Mouse (Mus musculus) right cerebral cortex, adult 18-20 months (tissue): ENCODE results near the gene Tekt4.

Source experiments
- DNase-seq: peaks from one replicate; pipeline ENCODE4 v3.0.0; 2022; ENCODE audit warnings: mixed read lengths

Tekt4 gene

GRCm38 (mm10) chr17:25480820-25481219 is 26.4 kb downstream of the Tekt4 start:
- DNase-seq = no peak

DNA sequence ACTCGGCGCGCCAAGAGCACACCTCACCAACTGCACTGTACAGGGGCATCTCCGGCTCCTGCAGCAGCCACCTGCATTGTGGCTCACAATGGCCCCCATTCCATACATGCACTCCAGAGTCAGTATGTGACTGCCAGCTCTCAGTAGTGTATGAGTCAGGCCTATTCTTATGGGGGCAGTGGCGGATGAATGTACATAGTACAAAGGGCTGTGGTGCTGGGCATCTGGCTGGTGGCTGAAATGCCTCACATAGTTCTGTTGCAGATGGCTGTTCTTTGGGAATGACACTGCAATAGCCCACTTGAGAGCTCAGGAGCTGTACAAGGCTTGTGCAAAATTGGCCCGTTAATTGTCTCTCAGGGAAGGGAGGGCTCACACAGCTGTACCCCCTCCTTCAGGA is 27.7 kb downstream of the Tekt4 start:
- DNase-seq = no peak

DNA sequence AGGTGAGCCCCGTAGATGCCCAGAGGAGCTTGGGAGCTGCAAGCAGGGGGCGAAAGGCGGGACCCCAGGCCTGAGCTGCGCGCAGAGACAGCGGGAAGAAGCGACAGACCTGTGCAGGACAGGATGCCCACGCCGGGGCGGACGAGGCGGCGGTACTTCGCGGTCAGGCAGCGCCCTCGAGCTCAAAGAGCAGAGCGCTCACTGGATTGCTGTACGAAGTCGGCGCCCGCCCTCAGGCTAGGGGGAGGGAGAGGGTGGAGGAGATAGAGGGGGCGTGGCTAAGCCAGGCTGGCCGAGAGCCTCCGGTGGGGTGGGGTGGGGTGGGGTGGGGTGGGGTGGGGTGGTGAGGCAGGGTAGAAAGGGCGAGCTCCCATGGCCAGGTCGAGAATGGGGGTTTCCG is 42.6 kb downstream of the Tekt4 start, which contains the start of gene Sstr5:
TSS of gene Sstr5 (minus strand) at position 276 of the 400 bp plus-strand sequence.
- DNase-seq = no peak

DNA sequence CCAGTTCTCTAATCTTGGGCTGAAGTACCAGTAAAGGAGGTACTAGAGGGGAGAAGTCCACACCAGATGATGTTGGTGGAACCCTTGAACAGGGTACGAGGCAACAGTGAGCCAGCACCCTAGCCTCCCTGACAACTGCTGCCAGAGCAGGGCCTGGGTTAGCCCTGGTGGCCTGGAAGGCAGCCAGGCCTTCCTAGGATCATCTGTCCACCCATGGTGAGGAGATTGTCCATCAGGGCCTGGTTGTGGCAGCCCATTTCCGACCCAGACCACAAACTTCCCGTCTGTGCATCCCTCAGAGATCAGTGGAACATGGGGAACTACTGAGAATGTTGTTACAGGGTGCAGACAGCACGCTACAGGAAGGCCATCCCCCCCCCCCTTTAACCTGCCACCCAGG is 48.2 kb downstream of the Tekt4 start:
- no peak for DNase-seq

- DNase-seq = peak; percentile 52
These were observed 53.4 kb downstream of the Tekt4 start for GRCm38 (mm10) chr17:25507799-25508198.

- peak; percentile 71 for DNase-seq
These were observed 54.6 kb downstream of the Tekt4 start for GRCm38 (mm10) chr17:25508860-25509577.

DNA sequence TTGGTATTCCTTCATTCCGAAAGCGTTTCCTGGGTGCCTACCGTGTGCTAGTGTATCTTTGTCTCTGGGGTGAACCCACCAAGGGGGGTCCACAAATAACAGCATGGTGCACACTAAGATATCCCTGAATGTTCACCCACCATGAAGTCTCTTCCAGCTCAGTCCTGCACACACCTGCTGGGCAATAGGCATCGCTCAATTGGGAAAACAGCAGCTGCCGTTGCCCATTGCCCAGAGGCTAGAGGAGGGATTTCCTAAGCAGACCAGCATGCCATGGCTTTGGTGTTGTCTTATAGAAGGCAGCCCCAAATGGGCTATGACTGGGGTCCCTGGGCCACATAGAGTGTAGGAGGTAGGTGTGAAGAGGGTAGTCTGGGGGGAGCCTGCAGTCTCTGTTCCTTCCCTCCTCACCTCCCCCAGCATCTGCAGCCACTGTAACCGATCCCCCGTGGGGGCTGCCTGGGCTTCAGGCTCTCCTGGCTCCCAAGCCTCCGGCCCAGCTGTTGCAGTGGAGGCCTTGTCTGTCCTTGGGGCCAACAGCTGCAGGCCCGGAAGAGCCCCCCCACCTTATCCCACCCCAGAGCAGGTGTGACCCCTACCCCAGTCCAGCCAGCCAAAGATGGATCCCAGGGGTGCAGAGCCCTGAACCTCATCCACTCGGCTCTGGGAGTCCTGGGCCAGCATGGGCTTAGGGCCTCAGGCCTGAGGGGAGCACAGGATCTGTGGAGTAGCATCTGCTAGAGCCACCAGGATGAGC is 55.8 kb downstream of the Tekt4 start:
- DNase-seq = no peak

DNA sequence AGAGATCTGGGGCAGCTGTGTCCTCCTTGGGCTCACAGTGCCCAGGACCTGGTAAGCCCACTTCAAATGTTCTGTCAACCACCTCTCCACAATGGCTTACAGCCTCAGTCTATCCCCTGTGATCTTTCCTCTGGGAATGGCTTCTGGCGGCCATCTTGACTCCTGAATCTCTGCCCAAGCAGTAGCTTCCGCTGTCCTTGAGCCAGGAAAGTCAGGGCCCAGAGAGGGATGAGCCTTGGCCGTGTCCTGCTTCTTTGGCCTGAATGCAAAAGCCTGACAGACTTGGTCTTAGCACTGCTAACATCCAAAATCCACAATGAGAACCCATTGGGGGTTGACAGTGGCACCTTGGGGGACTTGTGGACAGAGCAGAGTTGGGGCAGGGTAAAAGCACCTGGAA is 57.5 kb downstream of the Tekt4 start:
- no peak for DNase-seq

DNA sequence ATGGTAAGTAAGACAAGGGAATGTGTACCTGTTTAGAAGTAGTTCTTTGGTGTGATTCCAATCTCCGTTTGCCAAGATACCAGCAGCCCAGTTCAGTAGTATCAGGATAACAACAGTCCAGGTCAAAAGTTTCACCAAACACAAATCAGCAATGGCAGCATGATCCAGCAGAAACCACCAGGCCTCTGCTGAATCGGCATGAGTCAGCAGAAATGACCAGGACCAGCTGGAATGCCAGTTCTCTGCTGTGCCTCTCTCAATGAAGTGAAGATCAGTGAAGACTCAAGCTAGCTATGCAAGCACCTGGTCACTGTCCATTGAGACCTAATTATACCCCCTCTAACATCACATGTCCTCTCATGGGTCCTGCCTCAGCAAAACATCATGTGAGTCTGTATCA is 59.6 kb downstream of the Tekt4 start:
- no peak for DNase-seq

DNA sequence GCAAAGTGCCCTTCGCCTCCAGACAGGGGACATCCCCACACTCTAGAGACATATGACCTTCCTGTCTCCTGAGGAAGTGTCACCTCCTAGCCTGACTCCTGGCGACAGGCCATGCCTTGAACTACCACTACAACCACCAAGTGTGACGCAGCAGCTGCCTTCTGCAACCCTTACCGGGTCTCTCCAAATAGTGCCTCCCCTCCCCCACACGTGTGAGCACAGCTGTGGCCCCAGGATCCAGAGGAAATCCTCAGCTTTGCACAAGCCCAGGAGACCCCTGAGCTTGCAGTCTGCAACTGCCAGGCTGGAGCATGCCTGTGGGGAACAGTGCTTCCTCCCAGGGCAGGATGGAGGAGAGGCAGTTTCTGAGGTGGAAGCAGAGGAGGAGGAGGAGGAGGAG is 61.9 kb downstream of the Tekt4 start:
- DNase-seq = no peak

GRCm38 (mm10) chr17:25518144-25518543 is 63.7 kb downstream of the Tekt4 start:
- peak; percentile 67 for DNase-seq

DNA sequence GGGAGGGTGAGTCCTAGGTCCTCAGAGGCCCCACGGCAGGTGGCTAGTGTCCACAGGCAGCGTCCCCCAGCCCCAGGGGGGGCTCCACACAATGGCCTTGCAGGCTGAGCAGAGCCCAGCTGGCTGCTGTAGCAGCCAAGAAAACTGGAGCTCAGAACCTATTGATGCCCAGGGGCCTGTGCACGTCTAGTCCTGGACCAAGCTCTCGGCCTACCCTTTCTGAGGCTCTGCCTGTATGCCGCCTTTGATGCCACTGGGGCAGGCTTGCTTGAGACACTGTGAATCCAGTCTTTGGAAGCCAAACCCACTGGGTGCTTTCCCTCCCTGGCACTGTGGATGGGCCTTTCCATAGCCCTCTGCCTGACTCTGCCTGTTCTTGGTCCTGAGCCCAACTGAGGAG is 65.1 kb downstream of the Tekt4 start:
- peak; percentile 38 for DNase-seq

DNA sequence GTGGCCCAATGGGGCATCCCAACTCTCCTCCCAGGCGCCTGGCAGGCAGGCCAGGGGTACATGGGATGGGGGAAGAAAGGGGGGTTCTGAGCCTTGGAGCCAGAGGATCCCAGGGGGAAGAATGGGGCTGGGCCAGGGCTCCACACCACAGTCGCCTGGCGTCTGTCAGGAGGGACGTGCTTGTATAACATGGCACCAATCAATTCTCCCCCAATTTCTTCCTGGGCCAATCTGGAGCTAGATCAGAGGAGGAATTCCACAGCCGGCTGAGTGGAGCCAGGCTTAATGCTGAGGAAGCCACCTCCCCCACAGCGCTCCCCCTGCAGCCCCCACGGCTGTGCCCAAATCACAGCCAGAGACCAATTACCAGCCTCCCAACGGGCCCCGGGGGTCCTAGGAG is 66.1 kb downstream of the Tekt4 start:
- no peak for DNase-seq

DNA sequence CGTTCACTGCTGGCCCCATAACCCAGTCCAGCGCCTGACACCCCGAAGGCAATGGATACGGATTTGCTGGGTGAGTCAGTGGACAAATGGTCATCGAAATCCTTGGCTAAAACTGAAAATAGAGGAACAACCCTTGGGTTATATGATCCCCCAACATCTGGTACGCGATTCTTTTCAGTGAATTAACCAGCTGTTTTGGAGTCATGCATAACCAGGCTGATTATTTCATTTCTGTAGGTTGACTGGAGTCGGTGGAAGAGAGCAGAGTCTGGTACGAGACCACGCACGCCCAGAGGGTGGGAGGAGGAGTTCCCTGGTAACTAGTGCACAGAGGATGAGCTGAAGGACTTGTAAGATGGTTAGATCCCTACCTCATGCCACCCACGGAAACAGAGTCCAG is 67.7 kb downstream of the Tekt4 start:
- DNase-seq = no peak
